Comparison of ENCODE assay signal across 31 mouse cellular contexts in the genomic region with DNA sequence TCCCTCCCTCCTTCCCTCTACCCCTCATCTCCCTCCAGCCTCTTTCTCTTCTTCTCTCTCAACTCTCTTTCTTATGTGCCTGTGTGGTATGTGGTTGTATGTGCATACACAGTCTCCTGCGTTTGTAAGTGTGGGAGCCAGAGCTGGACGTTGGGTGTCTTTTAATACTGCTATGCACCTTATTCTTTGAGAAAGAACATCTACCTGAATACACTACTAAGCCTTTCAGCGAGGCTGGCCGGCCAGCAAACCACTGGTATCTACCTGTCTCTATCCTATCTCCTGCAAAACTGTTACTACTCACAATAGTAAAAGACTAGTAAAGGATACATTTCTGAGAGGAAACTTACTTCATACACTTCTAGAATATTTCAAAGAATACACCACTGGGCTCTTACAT.
"Had no signal": no experiment of that assay in that cellular context is flagged by ENCODE, and none has a peak within 500 bp of the region (broad histone marks: within the 10 kb centered on the region; RNA-seq: fewer than 3 reads in every experiment).

No protein-coding gene starts in this region.

- H3K9ac ChIP-seq: limb, embryonic 12.5 days; limb, embryonic 13.5 days; limb, embryonic 15.5 days; liver, embryonic 12.5 days; liver, embryonic 13.5 days; liver, embryonic 14.5 days; liver, embryonic 15.5 days; liver, postnatal 0 days; lung, embryonic 14.5 days; lung, embryonic 15.5 days; midbrain, embryonic 12.5 days; midbrain, embryonic 13.5 days; neural tube, embryonic 12.5 days had no signal

- H3K4me3 ChIP-seq: left cerebral cortex, adult 2 months; limb, embryonic 10.5 days; limb, embryonic 12.5 days; limb, embryonic 13.5 days; limb, embryonic 15.5 days; liver, embryonic 12.5 days; liver, embryonic 13.5 days; liver, embryonic 15.5 days; lung, embryonic 15.5 days; megakaryocyte, embryonic 14.5 days; midbrain, embryonic 10.5 days; midbrain, embryonic 12.5 days; midbrain, embryonic 13.5 days; myocyte; neural tube, embryonic 12.5 days had no signal

- H3K9me3 ChIP-seq: limb, embryonic 10.5 days; limb, embryonic 12.5 days; limb, embryonic 13.5 days; limb, embryonic 15.5 days; liver, embryonic 12.5 days; liver, embryonic 13.5 days; liver, embryonic 15.5 days; lung, embryonic 15.5 days; midbrain, embryonic 10.5 days; midbrain, embryonic 12.5 days; midbrain, embryonic 13.5 days; neural tube, embryonic 12.5 days had no signal

- H3K27me3 ChIP-seq: liver, embryonic 12.5 days; liver, embryonic 13.5 days; liver, embryonic 15.5 days; lung, embryonic 15.5 days; megakaryocyte, embryonic 14.5 days had no signal

- ATAC-seq: liver, embryonic 12.5 days; liver, postnatal 0 days; lung, postnatal 0 days; midbrain, embryonic 13.5 days; midbrain, embryonic 16.5 days had no signal

- H3K4me1 ChIP-seq: liver, embryonic 12.5 days; liver, embryonic 13.5 days; liver, embryonic 15.5 days; lung, embryonic 15.5 days; megakaryocyte, embryonic 14.5 days had no signal

- DNase-seq: left cerebral cortex, postnatal 4 days; liver; liver, embryonic 13.5 days; liver, postnatal 0 days; lung, adult 18-20 months; lung, adult 2 months; lung, embryonic 14.5 days; lung, postnatal 10 days; lung, postnatal 14 days; lung, postnatal 36 days; lung, postnatal 4 days; midbrain, embryonic 14.5 days had no signal

- H3K4me2 ChIP-seq: limb, embryonic 12.5 days; limb, embryonic 13.5 days; limb, embryonic 15.5 days; liver, embryonic 11.5 days; liver, embryonic 12.5 days; liver, embryonic 13.5 days; liver, embryonic 15.5 days; lung, embryonic 14.5 days; lung, embryonic 15.5 days; midbrain, embryonic 12.5 days; midbrain, embryonic 13.5 days; neural tube, embryonic 12.5 days had no signal

- H3K36me3 ChIP-seq: limb, embryonic 10.5 days; limb, embryonic 12.5 days; limb, embryonic 13.5 days; limb, embryonic 15.5 days; liver, embryonic 12.5 days; liver, embryonic 13.5 days; liver, embryonic 15.5 days; lung, embryonic 15.5 days; midbrain, embryonic 10.5 days; midbrain, embryonic 12.5 days; midbrain, embryonic 13.5 days; neural tube, embryonic 12.5 days had no signal

- H3K27ac ChIP-seq: left cerebral cortex, adult 2 months; limb, embryonic 10.5 days; limb, embryonic 12.5 days; limb, embryonic 13.5 days; limb, embryonic 15.5 days; liver, embryonic 12.5 days; liver, embryonic 13.5 days; liver, embryonic 14.5 days; liver, embryonic 15.5 days; lung, embryonic 15.5 days; macrophage; midbrain, embryonic 10.5 days; midbrain, embryonic 12.5 days; midbrain, embryonic 13.5 days; neural tube, embryonic 12.5 days had no signal
